Mouse (Mus musculus) left cerebral cortex, adult 18-20 months (tissue): Measurements from ENCODE around the gene Lrmda. TPM values are rescaled to one million over a fixed set of nuclear protein-coding genes. Genes with fewer than 3 reads are reported as not detected.
A peak's percentile ranks its signal among the peaks of the same experiment; 100 is the strongest.

Source experiments
- DNase-seq, 2 experiments: peaks; one replicate each; pipeline ENCODE4 v3.0.0; 2021 to 2022; ENCODE audit warnings: low spot score in 2 of 2, mixed read lengths in 1 of 2
- total RNA-seq, 2 experiments: library from RNA; stranded (reverse); gene quantifications; 2 replicates each; pipeline ENCODE4 v1.2.3; 2021

Gene Lrmda
- total RNA-seq, 2 experiments from 2014 or later: 1.4 to 1.7 TPM

DNA sequence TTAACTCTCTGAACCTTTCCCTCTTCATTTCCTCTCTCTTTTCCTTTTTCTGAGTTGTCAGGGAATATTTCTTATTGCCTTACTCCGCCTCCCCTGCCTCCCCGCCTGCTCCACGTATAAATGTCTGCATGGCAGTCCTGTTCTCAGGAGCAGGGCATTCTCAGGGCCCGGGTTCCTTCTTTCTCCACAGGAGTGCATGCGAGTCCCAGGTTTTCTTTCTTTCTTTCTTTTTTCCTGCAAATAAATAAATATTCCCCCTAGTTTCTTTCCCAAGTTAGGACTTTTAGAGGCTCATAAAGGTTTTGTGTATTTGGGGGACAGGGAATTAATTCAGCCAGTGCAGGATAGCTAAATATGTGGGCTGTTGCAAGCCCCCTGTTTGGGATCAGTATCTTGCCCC, 27.7 kb upstream of the Lrmda start:
- DNase-seq: no peak

- DNase-seq: no peak
Measured at GRCm38 (mm10) chr14:21992321-21992885, 27.1 kb upstream of the Lrmda start.

DNA sequence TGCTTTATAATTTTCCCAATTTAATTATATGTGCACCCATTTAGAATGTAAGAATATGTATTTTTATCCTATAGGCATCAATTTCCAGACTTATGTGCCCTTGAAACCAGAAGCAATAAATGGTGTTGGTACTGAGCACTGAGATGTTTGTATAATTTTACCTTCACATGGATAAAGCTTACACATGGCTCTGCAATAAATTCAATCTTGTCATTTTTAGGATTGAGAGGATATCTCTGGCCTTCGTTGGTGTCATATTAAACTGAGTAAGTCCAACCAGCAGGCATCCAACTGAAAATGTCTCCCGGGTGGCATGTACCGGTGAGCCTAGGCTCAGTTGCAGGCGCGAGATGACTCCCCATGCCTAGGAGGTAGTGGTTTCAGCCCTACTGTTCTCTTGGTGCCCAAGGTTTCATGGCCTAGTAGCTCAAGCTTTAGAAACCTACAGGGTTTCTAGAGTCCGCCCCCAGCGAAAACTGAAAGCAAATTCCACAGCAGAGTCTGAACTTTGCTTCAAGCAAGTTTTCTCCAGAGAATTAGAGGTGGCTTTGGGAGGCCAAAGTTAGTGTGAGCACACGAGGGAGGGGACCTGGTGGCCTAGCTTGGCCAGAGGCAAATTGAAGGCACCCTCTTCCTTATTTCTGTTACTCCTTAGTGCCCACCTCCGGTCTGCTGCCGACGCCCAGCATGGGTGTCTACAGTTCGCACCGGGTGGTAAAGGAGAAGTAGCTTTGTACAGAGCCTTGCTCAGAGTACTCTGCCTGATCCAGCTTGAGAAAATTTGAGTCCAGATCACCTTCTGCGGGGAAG, 26.1 kb upstream of the Lrmda start:
- DNase-seq: no peak

DNA sequence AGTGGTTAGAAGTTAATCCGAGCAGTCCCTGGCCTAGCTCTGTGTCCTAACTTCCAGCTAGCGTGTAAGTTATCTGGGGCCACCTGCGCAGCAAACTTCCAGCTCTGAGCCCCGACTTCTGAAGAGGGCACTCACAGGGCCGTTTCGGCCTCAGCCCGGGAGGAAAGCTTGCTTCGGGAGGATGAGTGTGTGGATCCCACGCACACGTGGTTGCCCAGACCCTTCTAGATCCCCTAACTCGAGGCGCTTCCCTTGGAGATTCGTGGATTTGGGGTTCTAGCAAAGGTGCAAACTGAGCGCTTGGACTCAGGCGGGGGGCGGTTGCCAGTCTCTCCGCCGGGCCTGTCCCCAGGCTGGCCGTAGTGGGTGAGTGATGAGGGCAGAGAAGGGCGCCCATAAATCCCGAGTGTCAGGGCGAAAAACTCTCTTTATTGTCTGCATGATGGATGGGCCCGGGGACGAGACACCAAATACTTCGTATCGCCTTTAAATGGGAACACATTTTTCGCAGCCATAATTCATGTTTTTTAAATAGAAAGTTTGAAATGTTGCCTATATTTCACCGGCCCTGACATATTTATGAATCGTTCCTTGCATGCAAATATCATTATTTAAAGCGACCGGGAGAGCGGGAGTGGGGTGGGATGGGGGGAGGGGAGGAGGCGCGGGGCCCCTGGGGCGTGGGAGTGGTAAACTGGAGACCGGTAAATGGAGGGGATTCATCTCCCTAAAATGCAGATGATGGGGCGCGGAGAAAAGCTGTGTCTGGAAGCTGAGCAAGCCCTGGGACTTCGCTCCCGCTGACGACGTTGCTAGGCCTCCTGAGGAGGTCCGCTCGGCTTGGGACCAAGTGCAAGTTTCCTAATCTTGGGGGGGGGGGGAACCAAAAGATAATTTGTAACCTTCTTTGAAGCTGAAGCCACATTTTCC, 25.2 kb upstream of the Lrmda start:
- no peak for DNase-seq

GRCm38 (mm10) chr14:21995031-21995754, 24.3 kb upstream of the Lrmda start:
- DNase-seq: no peak

- DNase-seq: no peak
Measured at GRCm38 (mm10) chr14:21999588-21999987, 19.9 kb upstream of the Lrmda start.

GRCm38 (mm10) chr14:22003231-22003630, 16.3 kb upstream of the Lrmda start:
- no peak for DNase-seq

GRCm38 (mm10) chr14:22003631-22004030, 15.9 kb upstream of the Lrmda start:
- no peak for DNase-seq

DNA sequence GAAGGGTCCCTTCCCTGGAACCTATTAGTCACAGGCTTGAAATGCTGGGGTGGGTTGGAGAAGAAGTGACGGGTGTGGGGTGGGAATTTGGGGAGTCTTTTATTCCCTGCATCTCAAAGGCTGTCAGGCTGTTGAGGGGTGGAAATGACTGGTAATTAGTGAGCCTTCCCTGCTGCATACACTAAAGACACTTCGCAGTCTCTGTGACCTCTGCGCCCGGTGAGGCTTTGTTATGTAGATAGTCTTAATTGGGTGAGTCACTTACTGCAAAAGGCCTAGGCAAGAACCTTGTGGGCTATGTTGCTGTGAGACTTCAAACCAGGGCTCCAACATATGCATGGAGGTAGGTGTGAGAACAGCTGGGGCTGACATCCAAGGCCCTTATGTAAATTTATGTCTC, 14.6 kb upstream of the Lrmda start:
- no peak for DNase-seq

- DNase-seq: no peak
Measured at GRCm38 (mm10) chr14:22007006-22007405, 12.5 kb upstream of the Lrmda start.

GRCm38 (mm10) chr14:22014315-22014714, 5.2 kb upstream of the Lrmda start:
- no peak for DNase-seq

DNA sequence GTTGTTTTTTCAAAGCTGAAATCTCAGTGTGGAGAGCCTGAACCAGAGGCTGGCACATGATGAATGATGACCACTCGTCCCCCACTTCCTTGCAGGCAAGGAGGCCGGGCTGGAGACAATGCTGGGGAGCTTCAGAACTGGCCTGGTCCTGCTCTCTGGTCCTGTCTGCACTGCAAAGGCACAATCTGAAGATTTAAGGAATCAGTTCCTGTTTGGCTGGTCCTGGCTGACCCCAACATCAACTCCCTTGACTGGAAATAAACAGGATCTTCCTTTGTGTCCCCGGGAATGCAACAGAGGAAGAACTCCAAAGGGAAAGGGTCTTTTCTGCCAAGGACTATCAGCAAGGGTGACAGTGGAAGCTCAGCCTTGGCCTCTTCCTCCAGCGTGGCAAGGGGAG, 4.7 kb upstream of the Lrmda start:
- no peak for DNase-seq

DNA sequence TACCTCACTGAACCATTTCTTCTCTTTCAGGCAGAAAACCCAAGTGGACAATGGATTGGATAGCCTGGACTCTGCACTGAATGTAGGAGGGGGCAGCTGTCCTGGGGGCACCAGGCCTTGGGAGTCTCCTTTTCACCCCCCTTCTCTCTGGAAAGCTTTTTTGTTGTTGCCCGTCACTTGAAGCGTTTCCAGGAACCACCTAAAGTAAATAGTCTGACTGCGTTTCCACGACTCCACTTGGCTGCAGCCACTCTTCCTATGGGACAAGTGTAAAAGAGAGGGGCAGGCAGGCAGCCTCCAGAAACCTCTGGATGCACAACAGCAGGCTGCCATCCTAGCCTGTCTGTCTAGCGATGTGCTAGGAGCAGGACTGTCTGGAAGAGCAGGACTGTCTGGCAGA, 2.5 kb upstream of the Lrmda start:
- no peak for DNase-seq

DNA sequence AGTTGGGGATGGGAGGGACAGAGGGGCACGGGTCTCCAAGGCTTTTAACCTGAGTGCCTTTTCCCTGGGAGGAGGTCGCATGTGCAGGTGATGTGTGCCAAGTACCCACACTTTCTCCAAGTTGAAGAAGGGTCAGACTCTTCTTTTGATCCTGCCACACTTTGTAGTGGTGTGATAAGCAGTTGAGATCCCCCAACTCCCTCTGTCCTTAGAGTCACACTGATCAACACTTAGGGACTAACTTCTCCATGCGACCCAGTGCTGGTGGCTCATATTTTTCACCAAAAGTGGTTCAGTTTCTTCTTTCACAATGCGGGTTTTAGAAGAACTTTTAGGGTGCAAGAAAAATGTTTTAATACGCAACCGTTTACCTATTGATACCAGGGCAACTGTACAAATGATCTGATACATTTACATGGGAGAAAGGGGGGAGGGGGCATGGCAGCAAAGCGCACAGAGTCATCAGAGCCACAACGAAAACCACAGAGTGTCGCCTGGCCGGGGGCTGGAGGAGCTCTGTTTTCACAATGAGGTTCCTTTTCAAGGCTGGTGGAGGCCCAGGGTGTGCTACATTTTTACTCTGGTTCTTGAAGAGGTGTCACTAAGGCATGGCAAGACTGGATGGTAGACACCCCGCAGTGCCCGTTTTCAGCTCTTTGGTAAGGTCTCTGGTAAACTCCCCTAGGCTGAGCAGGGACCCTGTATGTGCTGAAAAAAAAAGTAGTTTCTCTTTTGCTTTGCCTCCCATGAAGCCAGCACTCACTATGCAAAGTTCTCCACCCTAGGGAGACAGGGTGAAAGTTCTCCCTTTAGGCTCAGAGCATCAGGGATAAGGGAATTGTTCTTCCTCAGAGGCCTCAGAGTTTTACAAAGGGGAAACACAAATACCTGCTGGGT, 685 bp downstream of the Lrmda start:
- no peak for DNase-seq

DNA sequence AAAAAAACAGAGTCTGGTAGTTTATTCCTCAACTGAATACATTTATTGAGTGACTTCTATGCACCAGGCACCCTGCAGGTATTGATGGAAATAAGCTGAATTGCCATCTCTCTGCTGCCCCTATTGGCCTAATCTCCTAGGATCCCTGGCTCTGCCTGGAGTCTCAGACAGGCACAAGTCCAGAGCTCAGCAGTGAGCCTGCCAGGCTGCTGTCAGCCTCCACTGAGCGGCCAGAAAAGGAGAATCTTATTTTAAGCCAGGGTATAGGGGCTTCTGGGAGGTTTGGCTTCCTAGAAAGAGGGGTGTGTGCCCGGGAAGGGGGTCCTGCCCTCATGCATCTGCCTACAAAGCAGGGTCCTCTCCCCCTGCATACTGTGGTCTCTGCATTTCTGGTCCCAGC, 1.4 kb downstream of the Lrmda start:
- peak; percentile 9 to 14 for DNase-seq

- DNase-seq: no peak
Measured at GRCm38 (mm10) chr14:22023533-22023932, 4.0 kb downstream of the Lrmda start.

- no peak for DNase-seq
Measured at GRCm38 (mm10) chr14:22035900-22036299, 16.4 kb downstream of the Lrmda start.

GRCm38 (mm10) chr14:22036338-22036737, 16.8 kb downstream of the Lrmda start:
- DNase-seq: no peak

DNA sequence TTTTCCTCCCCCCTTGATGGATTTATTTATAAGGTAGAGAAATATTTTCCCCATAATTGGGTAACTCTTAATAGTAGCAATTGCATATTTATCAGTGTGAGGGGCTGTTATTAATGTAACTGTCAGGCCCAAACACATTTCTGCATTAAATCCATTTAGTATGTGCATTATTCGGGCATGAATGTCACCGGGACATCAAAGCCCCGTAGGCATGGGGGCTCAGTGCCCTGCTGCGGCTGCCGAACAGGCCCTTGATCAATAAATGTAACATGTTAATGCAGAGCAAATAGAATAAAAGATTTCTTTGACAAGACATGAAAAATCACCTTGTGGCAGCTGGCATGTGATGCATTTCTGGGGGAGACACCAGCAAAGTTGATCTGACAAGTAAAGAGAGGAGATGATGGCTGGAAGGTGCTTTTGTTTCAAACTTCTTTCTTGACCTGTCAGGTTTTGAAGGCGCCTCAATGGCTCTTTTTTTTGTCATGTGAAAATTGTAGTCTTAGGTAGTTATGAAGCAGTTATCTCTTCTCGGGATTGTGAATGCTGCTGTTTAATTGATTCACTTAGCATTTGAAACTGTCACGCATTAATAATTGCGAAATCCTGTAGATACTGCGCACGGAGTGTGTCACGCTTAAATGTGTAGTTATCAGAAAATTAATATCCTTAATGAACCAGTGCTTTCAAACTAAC, 17.4 kb downstream of the Lrmda start:
- no peak for DNase-seq
